Mouse (Mus musculus) heart, adult 9 months (tissue): Measurements from ENCODE around the gene Olfr373.

Experiments used
- DNase-seq, 2 experiments: peaks; one replicate each; pipeline ENCODE4 v3.0.0; 2022; ENCODE audit warnings: low spot score in 2 of 2

Gene Olfr373

GRCm38 (mm10) chr8:72133507-72133906 lies 50.5 kb downstream of the Olfr373 start:
- DNase-seq, result no peak

GRCm38 (mm10) chr8:72134756-72135445 lies 51.9 kb downstream of the Olfr373 start, which contains the start of gene Tpm4:
TSS of gene Tpm4 (plus strand) at chr8:72134975.
- DNase-seq, result peak; percentile 75 to 77

- DNase-seq, result peak; percentile 47 to 59
Observed at GRCm38 (mm10) chr8:72135446-72136301, 52.7 kb downstream of the Olfr373 start.

GRCm38 (mm10) chr8:72136302-72136978 lies 53.5 kb downstream of the Olfr373 start:
- peak; percentile 89 to 93 for DNase-seq

- DNase-seq, result no peak
Observed at GRCm38 (mm10) chr8:72137431-72137830, 54.5 kb downstream of the Olfr373 start.

- DNase-seq, result no peak
Observed at GRCm38 (mm10) chr8:72138456-72138855, 55.5 kb downstream of the Olfr373 start.

- DNase-seq, result no peak
Observed at GRCm38 (mm10) chr8:72143256-72143824, 60.4 kb downstream of the Olfr373 start.

- DNase-seq, result no peak
Observed at GRCm38 (mm10) chr8:72144345-72144975, 61.5 kb downstream of the Olfr373 start.

- no peak for DNase-seq
Observed at GRCm38 (mm10) chr8:72145511-72145910, 62.5 kb downstream of the Olfr373 start.

- DNase-seq, result no peak
Observed at GRCm38 (mm10) chr8:72146056-72146455, 63.1 kb downstream of the Olfr373 start.

- no peak for DNase-seq
Observed at GRCm38 (mm10) chr8:72146556-72146955, 63.6 kb downstream of the Olfr373 start.

GRCm38 (mm10) chr8:72147266-72147665 lies 64.3 kb downstream of the Olfr373 start:
- no peak for DNase-seq

- DNase-seq, result no peak
Observed at GRCm38 (mm10) chr8:72149056-72149455, 66.1 kb downstream of the Olfr373 start.

GRCm38 (mm10) chr8:72151418-72152078 lies 68.6 kb downstream of the Olfr373 start:
- DNase-seq, result no peak
